Mouse (Mus musculus) adrenal gland, adult 18-20 months (tissue): Measurements from ENCODE around the gene Myo15b. TPM values are rescaled to one million over a fixed set of nuclear protein-coding genes. Genes with fewer than 3 reads are reported as not detected.
"Not testable (repeated sequence)": the region's sequence is repeated elsewhere in the genome, so short reads cannot be mapped to it uniquely, and the experiment has no call there.

Experiments
- DNase-seq, 2 experiments: peaks; one replicate each; pipeline ENCODE4 v3.0.0; 2021 to 2022; ENCODE audit warnings: low spot score in 2 of 2
- total RNA-seq, 2 experiments: library from RNA; stranded (reverse); gene quantifications; 1 replicate in 1 of 2; 2 replicates in 1 of 2; pipeline ENCODE4 v1.2.3; 2021

The Myo15b gene
- total RNA-seq, 2 experiments from 2014 or later = not detected

DNA sequence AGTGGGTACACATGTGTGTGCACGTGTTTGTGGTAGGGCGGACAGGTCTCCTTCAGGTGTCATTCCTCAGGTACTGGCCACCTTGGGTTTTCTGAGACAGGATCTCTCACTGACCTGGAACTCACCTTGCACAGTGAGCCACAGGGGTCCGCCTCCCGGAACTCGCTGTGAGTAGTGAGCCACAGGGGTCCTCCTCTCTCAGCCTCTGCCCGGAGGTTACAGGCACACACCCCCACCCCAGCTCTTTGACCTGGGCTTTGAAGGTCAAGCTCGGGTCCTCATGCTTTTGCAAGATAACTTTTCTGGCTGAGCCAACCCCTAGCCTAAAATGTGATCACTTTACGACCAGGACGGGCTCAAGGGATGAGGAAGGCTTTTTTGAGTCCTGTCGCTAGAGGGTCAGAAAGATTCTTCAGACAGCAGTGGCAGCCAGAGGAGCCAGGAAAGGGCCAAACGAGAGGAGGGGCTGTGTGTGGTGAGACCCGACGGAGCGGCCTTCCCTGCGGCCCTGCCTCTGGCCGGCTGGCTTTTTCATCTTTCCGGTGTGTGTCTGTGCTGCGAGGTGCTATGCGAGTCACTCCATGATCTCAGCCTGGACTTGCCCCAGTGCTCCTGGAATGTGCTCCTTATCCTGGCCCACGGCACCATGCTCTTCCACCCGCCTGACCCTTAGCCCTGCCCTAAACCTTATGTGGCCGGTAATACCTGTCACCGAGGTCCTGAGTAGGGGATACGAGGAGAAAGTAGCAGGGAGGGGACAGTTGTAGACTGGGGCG is 27.5 kb upstream of the Myo15b start:
- DNase-seq = no peak

DNA sequence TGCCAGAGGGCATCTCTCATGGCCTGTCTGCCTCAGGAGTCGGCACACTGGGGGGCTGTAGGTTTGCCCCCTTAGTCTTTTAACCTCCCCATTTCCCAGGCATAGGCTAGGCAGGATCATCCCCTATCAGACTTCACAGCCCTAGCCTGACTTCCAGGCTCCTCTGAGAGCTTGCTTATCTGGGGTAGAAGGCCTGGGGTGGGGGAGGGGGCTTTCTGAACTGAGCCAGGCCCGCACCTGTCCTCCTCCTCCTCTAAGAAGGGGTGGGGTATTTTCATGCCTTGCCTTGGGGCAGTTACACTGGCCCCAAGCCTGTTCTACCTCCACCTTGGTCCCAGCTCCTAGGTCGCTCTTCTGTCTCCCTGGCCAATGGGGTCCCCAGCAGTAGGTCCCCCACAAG is 26.7 kb upstream of the Myo15b start:
- no peak for DNase-seq

DNA sequence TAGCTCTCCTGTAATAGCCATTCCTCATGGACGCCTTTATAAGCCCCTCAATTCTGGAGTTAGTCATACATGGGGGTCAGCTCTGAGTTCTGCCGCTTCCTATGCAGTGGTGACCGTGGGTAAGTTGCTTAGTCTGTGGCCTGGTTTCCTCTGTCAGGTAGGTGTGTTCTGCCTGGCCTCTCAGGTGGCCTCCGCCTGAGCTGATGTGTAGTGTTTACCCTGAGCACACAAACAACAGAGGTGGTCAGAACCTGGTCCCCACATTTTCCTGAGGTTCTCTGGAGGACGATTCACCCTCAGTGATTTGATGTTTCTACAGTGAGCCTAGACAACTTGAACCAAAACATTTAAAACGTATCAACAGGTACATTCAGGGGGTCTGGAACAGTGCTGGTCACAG is 26.1 kb upstream of the Myo15b start:
- no peak for DNase-seq

DNA sequence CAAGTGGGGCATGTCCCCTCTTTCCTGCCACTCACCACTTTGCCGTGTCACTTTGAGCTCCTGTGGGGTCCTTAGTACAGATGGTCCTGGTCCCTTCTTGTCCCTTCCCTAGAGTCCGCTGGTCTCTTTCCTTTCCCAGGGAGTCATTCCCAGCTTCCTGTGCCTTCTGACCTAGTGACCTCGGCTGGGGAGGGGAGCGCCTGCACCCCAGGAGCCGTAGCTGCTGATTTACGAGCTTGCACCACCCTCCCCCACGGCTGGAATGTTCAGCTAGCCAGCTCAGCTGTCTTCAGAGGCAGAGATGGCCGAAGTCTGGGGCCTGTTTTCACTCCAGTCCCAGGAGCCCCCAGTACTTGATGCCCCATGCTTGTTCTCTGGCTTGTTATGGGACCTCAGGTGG is 25.7 kb upstream of the Myo15b start:
- no peak for DNase-seq

DNA sequence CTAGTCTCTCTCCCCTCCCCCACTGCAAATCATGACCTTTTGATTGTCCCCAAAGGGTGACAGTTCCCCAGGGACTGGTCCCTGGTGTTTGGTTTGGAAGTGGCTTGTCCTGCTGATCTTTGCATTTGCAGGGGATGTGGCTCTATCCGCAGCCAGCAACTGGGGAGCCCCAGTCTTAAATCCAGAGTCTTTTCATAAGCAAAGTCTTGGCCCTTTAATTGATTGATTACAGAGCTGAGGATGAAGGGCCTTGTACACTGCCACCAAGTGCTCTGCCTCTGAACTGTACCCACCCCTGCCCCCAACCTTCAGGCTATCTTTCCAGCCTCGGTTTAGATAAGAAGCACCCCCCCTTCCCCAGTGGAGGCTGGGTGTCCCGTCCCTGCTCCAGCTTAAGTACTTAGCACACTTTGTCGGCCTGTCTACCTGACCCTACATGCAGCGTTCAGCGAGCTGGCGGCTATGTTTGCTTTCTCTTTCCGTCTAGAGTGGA is 25.1 kb upstream of the Myo15b start:
- DNase-seq = no peak

DNA sequence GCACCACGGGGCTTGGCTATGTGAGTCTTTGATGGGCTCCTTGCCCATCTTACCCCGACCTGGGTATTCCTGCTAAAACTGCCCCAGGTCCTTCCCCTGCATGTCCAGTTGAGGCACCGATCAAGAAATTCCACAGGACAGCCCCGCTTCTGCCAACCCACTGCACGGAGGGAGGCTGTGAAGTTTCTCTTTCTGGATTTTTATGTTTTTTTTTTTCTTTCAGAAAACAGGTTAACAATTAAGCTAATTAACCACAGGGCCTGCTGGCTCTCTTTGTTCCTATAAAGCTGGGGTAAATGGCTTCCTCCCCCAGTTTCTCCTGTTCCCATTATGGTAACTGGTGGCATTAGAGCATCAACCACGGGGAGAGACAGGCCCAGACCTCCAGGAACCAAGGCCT is 24.2 kb upstream of the Myo15b start:
- no peak for DNase-seq

DNA sequence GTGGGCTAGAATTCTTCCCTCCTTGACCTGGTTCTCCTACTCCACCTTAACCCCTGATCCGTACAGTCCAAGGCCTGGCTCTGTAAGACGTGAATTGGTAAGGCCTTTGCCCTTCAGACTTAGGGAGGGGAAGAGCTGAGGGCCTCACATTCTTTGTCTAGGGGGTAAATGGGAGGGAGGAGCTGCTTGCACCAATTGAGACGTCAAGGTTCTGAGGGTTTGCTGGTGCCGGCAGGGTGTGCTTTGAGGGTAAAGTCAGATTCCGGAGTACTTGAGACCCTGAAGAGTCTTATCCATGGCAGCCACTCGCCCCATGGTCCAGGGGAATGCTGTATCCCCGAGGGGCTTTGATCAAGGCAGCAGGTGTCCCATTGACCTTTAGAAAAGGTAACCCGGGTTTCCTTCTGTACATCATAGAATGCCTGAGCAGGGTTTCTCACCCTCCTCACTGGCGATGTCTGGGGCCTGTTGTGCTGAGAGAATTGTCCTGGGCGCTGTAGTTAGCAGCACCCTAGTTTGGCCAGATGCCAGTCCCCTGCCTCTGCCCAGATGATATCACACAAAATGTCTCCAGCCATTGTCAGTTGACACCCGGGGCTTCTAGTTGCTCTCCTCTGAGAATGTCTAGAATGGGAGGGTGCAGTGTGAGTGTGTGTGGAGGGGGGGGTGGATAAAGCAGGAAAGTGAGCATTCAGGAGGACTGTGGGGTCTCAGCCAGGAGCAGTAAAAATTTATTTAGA is 21.4 kb upstream of the Myo15b start:
- DNase-seq = no peak

DNA sequence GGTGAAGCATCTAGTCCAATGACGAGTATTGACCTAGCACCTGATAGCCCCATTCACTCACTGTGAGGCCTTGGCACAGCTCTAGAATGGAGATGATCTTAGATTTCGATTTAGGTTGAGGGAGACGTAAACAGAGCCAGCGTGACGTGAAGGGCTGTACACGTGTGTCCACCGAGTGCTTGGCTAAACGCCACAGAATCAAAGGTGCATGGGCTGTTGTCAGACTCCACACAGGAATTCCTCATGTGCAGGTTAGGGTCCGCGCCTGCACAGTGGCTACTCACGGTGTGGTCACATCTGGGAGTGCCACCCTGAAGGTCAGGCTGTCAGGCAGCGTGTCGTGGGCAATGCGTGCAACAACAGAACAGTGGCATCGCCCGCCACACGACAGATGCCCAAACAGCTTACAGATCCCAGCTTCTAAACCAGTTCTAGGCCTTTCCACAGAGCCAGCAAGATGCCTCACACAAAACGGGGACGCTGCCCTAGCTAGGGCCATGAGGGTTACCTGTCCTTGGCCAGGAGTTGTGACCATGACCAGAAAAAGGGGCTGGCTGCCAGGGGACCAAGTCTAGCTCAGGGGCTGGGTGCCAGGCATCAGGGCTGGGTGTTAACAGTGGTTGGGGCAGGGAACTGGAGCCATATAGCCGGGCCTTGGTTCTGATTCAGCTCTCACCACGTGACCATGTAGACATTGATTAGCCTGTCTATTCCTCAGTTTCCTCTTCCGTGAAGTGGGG is 20.4 kb upstream of the Myo15b start:
- no peak for DNase-seq

DNA sequence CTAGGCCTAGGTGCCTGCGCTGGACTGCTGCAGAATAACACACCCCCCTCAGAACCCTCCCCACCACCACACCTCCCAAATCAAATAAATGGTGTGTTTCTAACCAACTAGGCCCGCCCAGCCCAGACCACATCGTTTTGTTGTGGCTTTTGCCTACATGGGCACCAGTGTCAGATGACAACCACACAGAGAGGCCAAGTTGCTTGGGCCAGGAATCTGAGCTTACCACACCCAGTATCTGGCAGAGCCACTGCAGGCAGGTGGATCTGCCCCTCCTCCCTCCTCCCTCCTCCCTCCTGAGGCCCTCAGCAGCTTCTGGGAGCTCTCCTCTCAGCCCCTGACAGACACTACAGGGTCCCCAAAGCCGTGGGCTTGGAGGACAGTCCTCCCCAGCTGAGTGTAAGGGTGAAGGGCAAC is 19.3 kb upstream of the Myo15b start:
- no peak for DNase-seq

DNA sequence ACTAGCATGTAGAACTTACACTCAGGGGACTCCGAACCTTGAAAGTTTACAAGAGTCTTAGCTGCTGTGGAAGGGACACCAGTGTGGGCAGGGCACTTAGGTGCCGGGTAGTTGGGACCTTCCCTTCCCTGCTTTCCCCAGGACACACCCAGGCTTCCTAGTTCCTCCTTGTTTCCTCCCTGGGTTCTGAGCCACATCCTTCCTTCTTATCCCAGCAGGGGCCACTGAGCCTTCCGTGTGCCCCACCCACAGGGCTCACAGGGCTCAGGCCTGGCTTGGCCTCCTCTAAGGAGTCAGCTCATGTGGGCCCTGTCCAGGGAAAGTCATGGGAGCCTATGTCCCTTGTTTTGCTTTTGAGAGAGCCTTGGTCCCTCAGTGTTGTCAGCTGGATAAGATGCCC is 18.5 kb upstream of the Myo15b start:
- no peak for DNase-seq

DNA sequence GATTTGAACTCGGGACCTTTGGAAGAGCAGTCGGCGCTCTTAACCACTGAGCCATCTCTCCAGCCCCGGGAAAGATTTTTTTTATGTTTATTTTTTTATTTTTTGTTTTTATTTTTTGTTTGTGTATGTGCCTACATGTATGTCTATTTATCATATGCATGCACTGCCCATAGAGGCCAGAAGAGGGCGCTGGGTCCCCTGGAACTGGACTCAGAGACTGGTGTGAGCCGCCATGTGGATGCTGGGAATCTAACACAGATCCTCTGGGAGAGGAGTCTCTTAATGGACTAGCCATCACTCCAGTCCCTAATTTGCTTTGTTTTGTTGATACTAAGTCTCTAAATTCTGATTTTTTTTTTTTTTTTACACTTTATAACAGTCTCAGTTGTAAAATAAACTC is 17.2 kb upstream of the Myo15b start:
- no peak for DNase-seq

DNA sequence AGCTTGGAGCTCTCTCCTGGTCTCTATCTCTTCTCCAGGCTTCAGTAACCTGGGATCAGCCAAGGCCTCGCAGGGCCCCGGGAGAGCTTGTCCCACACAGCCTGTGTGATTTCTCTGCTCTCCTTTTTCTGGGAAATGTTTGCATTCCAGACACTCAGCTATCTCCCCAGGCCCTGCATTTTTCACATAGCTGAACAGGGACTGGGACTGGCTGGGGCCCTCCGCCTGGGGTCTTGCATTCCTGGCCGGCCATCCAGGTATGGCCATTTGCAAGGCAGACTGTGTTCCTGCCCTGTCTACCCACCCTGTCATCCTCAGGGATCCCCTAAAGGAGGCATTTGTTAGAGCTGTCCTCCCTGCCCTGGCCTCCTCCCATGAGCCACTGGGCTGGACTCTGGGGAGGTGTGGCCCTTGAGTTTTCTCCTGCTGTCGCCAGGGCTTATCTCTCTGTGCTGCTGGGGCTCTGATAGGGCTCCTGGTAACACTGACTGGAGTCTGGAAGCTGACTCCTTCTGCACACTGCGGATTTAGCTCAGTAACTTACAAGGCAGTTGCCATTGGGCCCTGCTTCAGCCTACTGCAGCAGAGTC is 16.1 kb upstream of the Myo15b start:
- DNase-seq = no peak

DNA sequence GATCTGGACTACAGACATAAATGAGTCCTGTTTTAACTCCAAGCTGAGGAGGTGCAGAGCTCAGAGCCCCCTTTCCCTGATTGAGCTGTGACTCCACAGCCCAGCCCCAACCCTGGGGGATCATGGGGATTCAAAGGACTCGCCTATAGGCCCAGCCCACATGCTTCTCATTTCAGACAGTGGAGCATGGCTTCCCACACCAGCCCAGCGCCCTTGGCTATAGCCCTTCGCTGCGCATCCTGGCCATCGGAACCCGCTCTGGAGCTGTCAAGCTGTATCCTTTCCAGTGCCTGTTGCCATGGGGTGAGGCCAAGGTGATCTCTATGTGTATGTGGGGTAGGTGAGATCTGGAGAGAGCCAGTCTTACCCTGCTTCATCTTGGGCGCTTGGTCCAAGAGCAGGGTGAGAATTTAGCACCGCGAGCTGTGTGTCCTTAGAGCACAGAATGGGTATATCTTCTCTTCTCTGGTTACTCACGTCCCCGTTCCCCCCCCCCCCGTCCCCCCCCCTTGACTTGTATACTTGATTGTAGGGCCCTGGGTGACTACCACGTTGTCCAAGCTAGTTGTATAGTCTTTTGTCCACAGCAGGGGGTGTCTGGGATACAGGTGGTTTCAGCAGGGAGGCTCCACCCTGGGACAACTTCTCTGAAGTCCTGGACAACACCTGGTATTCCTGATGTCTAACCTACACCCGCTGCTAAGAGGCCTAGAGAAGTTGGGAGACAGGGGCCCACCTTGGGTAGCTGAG is 14.9 kb upstream of the Myo15b start:
- no peak for DNase-seq

DNA sequence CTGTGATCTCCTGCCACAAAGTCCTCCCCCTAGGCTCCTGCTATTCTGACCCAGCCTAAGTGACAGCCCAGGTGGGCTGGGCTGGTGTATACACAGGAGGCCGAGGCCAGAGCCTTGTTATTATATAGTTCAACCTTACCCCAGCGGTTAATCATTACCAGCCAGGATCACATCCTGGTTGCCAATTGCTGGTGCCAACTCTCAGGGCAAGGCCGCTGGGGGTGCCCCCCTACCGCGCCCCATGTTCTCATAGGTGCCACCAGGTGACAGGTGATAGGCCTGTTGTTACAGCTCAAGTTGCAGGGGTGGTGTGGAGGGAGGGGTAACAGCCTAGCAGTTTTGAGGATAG is 14.3 kb upstream of the Myo15b start:
- DNase-seq = no peak

DNA sequence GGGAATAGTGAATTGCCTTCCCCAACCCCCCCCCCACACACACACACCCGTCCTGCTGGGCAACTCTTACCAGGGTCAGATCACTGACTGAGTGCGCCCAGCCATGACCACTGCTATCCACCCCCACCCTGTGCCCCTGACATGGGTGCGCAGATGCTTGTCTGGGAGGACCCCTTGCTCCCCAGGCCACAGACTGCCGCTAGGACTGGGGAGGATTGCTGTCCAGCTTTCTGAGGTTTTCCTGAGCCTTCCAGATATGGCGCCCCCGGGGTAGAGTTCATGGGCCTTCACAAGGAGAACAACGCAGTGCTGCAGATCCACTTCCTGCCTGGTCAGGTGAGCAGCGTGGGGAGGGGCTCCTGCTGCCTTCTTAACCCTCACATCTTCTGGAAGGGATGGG is 14.0 kb upstream of the Myo15b start:
- DNase-seq = no peak

DNA sequence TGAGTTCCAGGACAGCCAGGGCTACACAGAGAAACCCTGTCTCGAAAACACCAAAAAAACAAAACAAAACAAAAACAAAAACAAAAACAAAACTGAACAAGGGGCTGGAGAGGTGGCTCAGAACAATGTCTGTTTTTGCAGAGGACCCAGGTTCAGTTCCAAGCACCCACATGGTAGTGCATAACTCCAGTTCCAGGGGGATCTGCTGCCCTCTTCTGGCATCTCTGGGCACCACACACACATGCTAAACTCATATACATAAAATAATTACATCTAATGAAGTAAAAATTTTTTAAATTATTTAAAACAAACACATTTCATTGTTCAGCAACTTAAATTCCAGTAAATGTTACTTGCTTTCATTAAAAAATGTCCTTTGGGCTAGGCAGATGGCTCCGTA is 12.4 kb upstream of the Myo15b start:
- no peak for DNase-seq

DNA sequence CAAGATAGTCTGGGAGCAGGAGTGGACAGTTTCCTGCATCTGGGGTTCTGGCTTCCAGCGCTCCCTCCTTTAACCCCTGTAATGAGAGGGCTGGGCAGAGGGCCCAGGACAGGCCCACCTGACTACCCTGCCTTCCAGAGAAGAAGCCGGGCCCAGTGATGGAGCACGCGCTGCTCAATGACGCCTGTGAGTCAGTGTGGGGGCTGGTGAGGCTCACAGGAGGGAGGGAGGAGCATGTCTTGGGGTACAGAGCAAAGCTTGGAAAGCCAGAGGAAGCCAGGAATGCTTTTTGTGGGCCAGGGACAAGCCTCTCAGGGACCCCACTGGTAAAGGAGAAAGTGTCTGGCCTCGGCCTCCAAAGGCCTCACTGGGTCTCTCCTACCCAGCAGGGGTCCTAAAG is 3.5 kb upstream of the Myo15b start:
- no peak for DNase-seq

DNA sequence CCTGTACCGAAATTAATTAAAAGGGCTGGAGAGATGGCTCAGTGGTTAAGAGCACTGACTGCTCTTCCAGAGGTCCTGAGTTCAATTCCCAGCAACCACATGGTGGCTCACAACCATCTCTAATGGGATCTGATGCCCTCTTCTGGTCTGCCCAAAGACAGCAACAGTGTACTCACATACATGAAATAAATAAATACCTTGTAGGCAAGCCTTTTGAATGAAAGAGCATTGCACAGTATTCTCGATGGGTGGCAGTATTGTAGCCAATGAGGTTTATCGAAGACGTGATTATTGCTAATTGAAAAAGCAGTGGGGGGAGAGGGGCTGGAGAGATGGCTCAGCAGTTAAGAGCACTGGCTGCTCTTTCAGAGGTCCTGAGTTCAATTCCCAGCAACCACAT is 1.1 kb upstream of the Myo15b start:
- DNase-seq = not testable (repeated sequence)

DNA sequence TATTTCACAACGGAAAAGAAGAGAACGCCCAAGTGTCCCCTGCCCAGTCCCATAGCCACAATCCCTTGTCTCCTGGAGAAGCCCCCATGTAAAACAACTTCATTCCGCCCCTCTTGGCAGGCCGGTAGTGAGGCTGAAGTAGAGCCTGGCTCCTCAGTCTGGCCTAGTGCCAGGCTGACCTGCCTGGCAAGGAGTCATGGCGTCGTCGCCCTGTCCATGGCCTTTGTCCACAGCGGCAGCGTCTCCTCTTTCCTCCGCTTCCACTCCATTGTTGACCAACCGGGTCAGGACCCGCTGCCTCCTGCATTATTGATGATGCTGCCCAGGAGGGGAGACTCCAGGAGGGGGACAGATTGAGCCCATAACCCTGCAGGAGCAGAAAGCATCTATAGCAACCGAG is 270 bp upstream of the Myo15b start:
- no peak for DNase-seq

DNA sequence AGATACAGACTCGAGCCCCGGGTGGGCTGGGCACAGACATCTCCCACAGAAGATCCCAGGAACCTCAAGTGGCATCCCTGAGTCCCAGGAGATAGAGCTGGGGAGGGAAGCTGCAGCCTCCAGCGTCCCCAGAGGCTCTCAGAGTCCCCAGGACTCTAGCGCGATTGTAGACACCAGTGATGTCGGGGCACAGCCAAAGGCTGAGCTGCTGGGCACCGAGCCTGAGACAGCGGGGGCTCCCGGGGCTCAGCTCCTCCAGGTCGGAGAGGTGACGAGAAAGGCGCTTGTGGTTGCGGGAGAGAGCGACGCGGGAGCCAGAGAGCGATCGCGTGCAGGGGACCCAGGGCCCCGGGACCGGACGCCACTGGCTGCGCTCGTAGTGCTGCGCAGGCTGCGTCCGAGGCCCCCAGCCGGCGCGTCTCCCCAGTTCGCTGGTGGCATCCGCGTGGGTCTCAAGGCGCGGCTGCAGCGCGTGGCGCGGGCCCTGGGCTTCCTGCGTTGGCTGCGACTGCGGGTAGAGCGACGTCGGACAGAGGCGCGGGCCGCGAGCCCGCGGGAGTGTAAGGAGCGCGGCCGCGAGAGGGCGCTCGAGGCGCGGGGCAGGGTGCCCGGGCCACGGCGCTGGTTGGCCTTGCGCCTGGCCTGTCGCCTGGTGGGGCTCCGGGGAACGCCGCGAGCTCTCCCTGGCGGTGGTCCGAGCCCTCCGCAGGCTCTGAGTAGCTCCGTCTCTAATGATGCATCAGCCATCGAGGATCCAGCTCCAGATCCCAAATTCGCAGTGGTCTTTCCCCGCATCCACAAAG is 1.1 kb downstream of the Myo15b start:
- peak; percentile 91 to 93 for DNase-seq
